Mouse (Mus musculus) intestine, postnatal 0 days (tissue): ENCODE measurements around the gene Zbtb24. TPM values are rescaled to one million over a fixed set of nuclear protein-coding genes. Genes with fewer than 3 reads are reported as not detected.
"Not testable (repeated sequence)": the region's sequence is repeated elsewhere in the genome, so short reads cannot be mapped to it uniquely, and the experiment has no call there.

Experiments
- ATAC-seq: fragments of 200-750 bp; cut with Nextera tagmentation; 2 replicates; pipeline ENCODE4 v1.8.0; 2017; ENCODE audit warnings: mild to moderate bottlenecking, moderate TSS enrichment, moderate library complexity
- H3K27ac ChIP-seq: fragments of 300-500 bp; sonication (generic); 2 replicates; pipeline ENCODE4 v1.5.1; 2014; ENCODE audit warnings: mild to moderate bottlenecking, low read depth, low read length, moderate library complexity
- H3K27me3 ChIP-seq: fragments of 300-500 bp; sonication (generic); replicated peaks from 2 replicates; pipeline ENCODE4 v1.6.1; 2014; ENCODE audit warnings: low read length, mixed read lengths; ENCODE audit not compliant: control insufficient read depth, insufficient read depth
- H3K36me3 ChIP-seq: fragments of 300-500 bp; sonication (generic); 2 replicates; pipeline ENCODE4 v1.6.1; 2014; ENCODE audit warnings: mild to moderate bottlenecking, moderate library complexity; ENCODE audit not compliant: control insufficient read depth, insufficient read depth
- H3K4me1 ChIP-seq: fragments of 300-500 bp; sonication (generic); replicated peaks from 2 replicates; pipeline ENCODE4 v1.6.1; 2014; ENCODE audit warnings: antibody characterized with exemption, low read length, mixed read lengths; ENCODE audit not compliant: control insufficient read depth, insufficient read depth
- H3K4me2 ChIP-seq: fragments of 300-500 bp; sonication (generic); replicated peaks from 2 replicates; pipeline ENCODE4 v1.6.1; 2014; ENCODE audit warnings: low read depth, mild to moderate bottlenecking, moderate library complexity
- H3K4me3 ChIP-seq: fragments of 300-500 bp; sonication (generic); 2 replicates; pipeline ENCODE4 v1.5.1; 2014; ENCODE audit warnings: low read depth, low read length
- H3K9ac ChIP-seq: fragments of 300-500 bp; sonication (generic); 2 replicates; pipeline ENCODE4 v1.6.1; 2014; ENCODE audit warnings: mild to moderate bottlenecking, low read depth, low read length
- H3K9me3 ChIP-seq: fragments of 300-500 bp; sonication (generic); 2 replicates; pipeline ENCODE4 v1.6.1; 2016; ENCODE audit warnings: mixed run types; ENCODE audit not compliant: control insufficient read depth
- CTCF ChIP-seq: sonication (generic); IDR thresholded peaks from 2 replicates; pipeline ENCODE4 v1.5.1; 2016; ENCODE audit warnings: low read depth, mild to moderate bottlenecking, control low read depth, antibody characterized with exemption, moderate library complexity
- WGBS: fragments of 180-500 bp; shearing (Covaris S2); extraction: QIAGEN DNeasy Blood & Tissue Kit; methylation state at CpG from one replicate; pipeline ENCODE4 v1.1.7; 2014; 5-methylcytosine and 5-hydroxymethylcytosine counted together
- polyA plus RNA-seq: library from polyadenylated mRNA; unstranded; fragments of >200 nt; fragmentation: Nextera tagmentation; extraction: Ambion mirVana; gene quantifications from 2 replicates; pipeline ENCODE4 v1.2.1, GENCODE M21; 2015

The Zbtb24 gene
- polyA plus RNA-seq, 1 experiment from 2014 or later = 12.9 TPM

GRCm38 (mm10) chr10:41505446-41505845 is 55.3 kb downstream of the Zbtb24 start:
- H3K9ac ChIP-seq, H3K36me3 ChIP-seq, H3K9me3 ChIP-seq, H3K4me3 ChIP-seq, H3K4me2 ChIP-seq, H3K4me1 ChIP-seq, H3K27me3 ChIP-seq, H3K27ac ChIP-seq: not testable (repeated sequence)
- 4% methylated on average over 3 of the region's 3 CpGs for WGBS
- ATAC-seq = 0 out of 2 replicates have a peak, but pooled peaks have one; percentile 31
- peak; percentile 90 for TF ChIP-seq CTCF

- Histone ChIP-seq H3K4me1 (no peaks in the 10 kb centered on the region), H3K27ac (no peak overlapping the region), H3K9me3 (no peaks in the 10 kb centered on the region), H3K9ac (no peak overlapping the region), H3K27me3 (no peaks in the 10 kb centered on the region), H3K4me3 (no peak overlapping the region), H3K4me2 (no peak overlapping the region), H3K36me3 (no peaks in the 10 kb centered on the region)
- 36% methylated on average over 2 of the region's 2 CpGs for WGBS
- no peak for ATAC-seq
- TF ChIP-seq CTCF = peak; percentile 84
Measured at GRCm38 (mm10) chr10:41509160-41509559, 59.0 kb downstream of the Zbtb24 start.

GRCm38 (mm10) chr10:41514301-41514700 is 64.1 kb downstream of the Zbtb24 start:
- Histone ChIP-seq H3K36me3 (no peaks in the 10 kb centered on the region), H3K4me2 (no peak overlapping the region), H3K4me3 (no peak overlapping the region), H3K9ac (no peak overlapping the region), H3K9me3 (no peaks in the 10 kb centered on the region), H3K27ac (no peak overlapping the region), H3K27me3 (no peaks in the 10 kb centered on the region), H3K4me1 (no peaks in the 10 kb centered on the region)
- no peak for ATAC-seq
- TF ChIP-seq CTCF = no peak
- WGBS = 67% methylated on average over 4 of the region's 4 CpGs

GRCm38 (mm10) chr10:41514921-41515320 is 64.7 kb downstream of the Zbtb24 start:
- TF ChIP-seq CTCF = no peak
- no peaks in the 10 kb centered on the region for H3K36me3 ChIP-seq
- ATAC-seq = no peak

More at GRCm38 (mm10) chr10:41514921-41515320, 64.7 kb downstream of the Zbtb24 start:
- no peak overlapping the region for H3K4me2 ChIP-seq
- no peaks in the 10 kb centered on the region for H3K4me1 ChIP-seq
- no peak overlapping the region for H3K4me3 ChIP-seq
- H3K9ac ChIP-seq = no peak overlapping the region
- no peaks in the 10 kb centered on the region for H3K9me3 ChIP-seq
- H3K27me3 ChIP-seq = no peaks in the 10 kb centered on the region
- H3K27ac ChIP-seq = no peak overlapping the region

Other genes with a start within 250 kb of the Zbtb24 start
- gene Fig4, start 147.1 kb upstream of the Zbtb24 start, polyA plus RNA-seq = 10.6 and 10.7 TPM in 2 replicates
- gene Ak9, start 146.4 kb upstream of the Zbtb24 start, polyA plus RNA-seq = not detected in 2 replicates
- gene Mical1, start 25.9 kb downstream of the Zbtb24 start, polyA plus RNA-seq = 32.2 and 37.7 TPM in 2 replicates
- gene Smpd2, start 40.0 kb downstream of the Zbtb24 start, polyA plus RNA-seq = 65.1 and 65.8 TPM in 2 replicates
- 1.0 and 1.3 TPM in 2 replicates for gene Ppil6, start 40.1 kb downstream of the Zbtb24 start, polyA plus RNA-seq
- 181 and 189 TPM in 2 replicates for gene Cd164, start 69.0 kb downstream of the Zbtb24 start, polyA plus RNA-seq